Mouse (Mus musculus): ENCODE measurements around the gene Opcml.

DNA sequence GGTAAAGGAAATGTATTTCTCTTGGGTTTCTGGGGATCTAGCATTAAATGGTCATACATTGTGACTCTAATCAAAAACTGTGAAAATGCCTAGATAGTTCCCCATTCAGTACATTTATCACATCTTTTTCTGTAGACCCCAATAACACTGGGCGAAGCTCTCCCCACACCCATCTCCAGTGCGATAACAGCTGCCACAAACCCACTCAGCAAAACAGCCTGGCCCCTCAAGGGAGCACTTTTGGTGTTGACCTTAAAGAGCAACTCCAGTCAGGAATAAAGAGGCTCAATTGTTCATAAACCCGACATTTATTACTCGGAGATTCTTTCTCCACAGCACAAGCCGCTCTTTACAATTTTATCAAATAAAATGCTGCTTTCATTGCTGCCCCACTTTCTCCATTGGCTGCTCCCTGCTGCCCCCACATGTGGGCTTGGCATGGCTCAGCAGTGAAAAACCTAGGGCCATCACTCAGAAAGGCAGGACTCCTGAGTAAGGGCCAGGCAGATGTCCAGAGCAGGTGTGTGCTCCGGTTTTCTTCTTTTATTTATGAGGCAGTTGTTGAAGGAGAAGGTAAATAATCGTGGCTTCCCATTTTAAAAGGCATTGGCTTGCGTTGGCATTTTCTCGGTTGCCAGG lies 781.7 kb downstream of the Opcml start:
- TF ChIP-seq CTCF (IDR thresholded peaks at IDR 0.05; ENCODE audit: low read depth), result no peak
- no peak for TF ChIP-seq EP300 (IDR thresholded peaks at IDR 0.05; ENCODE audit: low read depth)
